Mouse (Mus musculus): ENCODE measurements around the gene Gm28635.

The Gm28635 gene

GRCm38 (mm10) chr2:84638428-84639220, 39.2 kb downstream of the Gm28635 start:
- in situ Hi-C loops (cut with MseI, MboI): no loop called here

- in situ Hi-C loops (cut with MseI, MboI): no loop called here
These were observed 40.2 kb downstream of the Gm28635 start for GRCm38 (mm10) chr2:84637452-84638165.

- in situ Hi-C loops (cut with MseI, MboI): no loop called here
These were observed 41.6 kb downstream of the Gm28635 start for GRCm38 (mm10) chr2:84636231-84636741.

- in situ Hi-C loops (cut with MseI, MboI): no loop called here
These were observed 42.2 kb downstream of the Gm28635 start for GRCm38 (mm10) chr2:84635611-84636010.

- in situ Hi-C loops (cut with MseI, MboI): no loop called here
These were observed 42.8 kb downstream of the Gm28635 start for GRCm38 (mm10) chr2:84634934-84635482.

- in situ Hi-C loops (cut with MseI, MboI): no loop called here
These were observed 43.8 kb downstream of the Gm28635 start for GRCm38 (mm10) chr2:84634006-84634405.

- in situ Hi-C loops (cut with MseI, MboI): no loop called here
These were observed 44.8 kb downstream of the Gm28635 start for GRCm38 (mm10) chr2:84632999-84633398.

GRCm38 (mm10) chr2:84632001-84632400, 45.8 kb downstream of the Gm28635 start:
- in situ Hi-C loops (cut with MseI, MboI): no loop called here

- in situ Hi-C loops (cut with MseI, MboI): no loop called here
These were observed 50.8 kb downstream of the Gm28635 start for GRCm38 (mm10) chr2:84627036-84627435.

GRCm38 (mm10) chr2:84626366-84626975, 51.4 kb downstream of the Gm28635 start:
- in situ Hi-C loops (cut with MseI, MboI): no loop called here

GRCm38 (mm10) chr2:84624201-84624600, 53.6 kb downstream of the Gm28635 start:
- in situ Hi-C loops (cut with MseI, MboI): no loop called here

- in situ Hi-C loops (cut with MseI, MboI): no loop called here
These were observed 54.3 kb downstream of the Gm28635 start for GRCm38 (mm10) chr2:84623428-84624119.

- in situ Hi-C loops (cut with MseI, MboI): no loop called here
These were observed 55.2 kb downstream of the Gm28635 start for GRCm38 (mm10) chr2:84622668-84623067.

GRCm38 (mm10) chr2:84619646-84620340, 58.0 kb downstream of the Gm28635 start:
- in situ Hi-C loops (cut with MseI, MboI): loop anchor here in 1 of 2 experiments (10.0 kb wide), 1 partner anchor 45 kb away; no protein-coding TSS in a partner anchor

GRCm38 (mm10) chr2:84618914-84619313, 58.9 kb downstream of the Gm28635 start:
- in situ Hi-C loops (cut with MseI, MboI): loop anchor here in 1 of 2 experiments (10.0 kb wide), 1 partner anchor 46 kb away; no protein-coding TSS in a partner anchor

- in situ Hi-C loops (cut with MseI, MboI): loop anchor here in 1 of 2 experiments (10.0 kb wide), 1 partner anchor 47 kb away; no protein-coding TSS in a partner anchor
These were observed 60.0 kb downstream of the Gm28635 start for GRCm38 (mm10) chr2:84617637-84618515.

GRCm38 (mm10) chr2:84612764-84613163, 65.1 kb downstream of the Gm28635 start:
- in situ Hi-C loops (cut with MseI, MboI): loop anchor here in 1 of 2 experiments (10.0 kb wide), 1 partner anchor 52 kb away; no protein-coding TSS in a partner anchor

- in situ Hi-C loops (cut with MseI, MboI): no loop called here
These were observed 70.0 kb downstream of the Gm28635 start for GRCm38 (mm10) chr2:84607842-84608241.

GRCm38 (mm10) chr2:84600977-84601376, 76.9 kb downstream of the Gm28635 start:
- in situ Hi-C loops (cut with MseI, MboI): no loop called here

Data from mouse trophoblast stem cell (cell line).